Mouse (Mus musculus) small intestine, adult 2 months (tissue): ENCODE results near the gene 1700021F05Rik.

ENCODE experiments used
- CTCF ChIP-seq: fragments of 200-500 bp; IDR thresholded peaks from 2 replicates; pipeline ENCODE4 v1.5.1; 2012; ENCODE audit warnings: low read depth, mild to moderate bottlenecking, control low read depth, inconsistent platforms, low read length, moderate library complexity, mixed read lengths; ENCODE audit not compliant: insufficient replicate concordance, insufficient read length; ENCODE audit errors: extremely low read depth
- POLR2A ChIP-seq: fragments of 200-500 bp; IDR thresholded peaks from 2 replicates; pipeline ENCODE4 v1.6.1; 2012; ENCODE audit warnings: low read depth, mild to moderate bottlenecking, control low read depth, inconsistent platforms, low read length, moderate library complexity

DNA sequence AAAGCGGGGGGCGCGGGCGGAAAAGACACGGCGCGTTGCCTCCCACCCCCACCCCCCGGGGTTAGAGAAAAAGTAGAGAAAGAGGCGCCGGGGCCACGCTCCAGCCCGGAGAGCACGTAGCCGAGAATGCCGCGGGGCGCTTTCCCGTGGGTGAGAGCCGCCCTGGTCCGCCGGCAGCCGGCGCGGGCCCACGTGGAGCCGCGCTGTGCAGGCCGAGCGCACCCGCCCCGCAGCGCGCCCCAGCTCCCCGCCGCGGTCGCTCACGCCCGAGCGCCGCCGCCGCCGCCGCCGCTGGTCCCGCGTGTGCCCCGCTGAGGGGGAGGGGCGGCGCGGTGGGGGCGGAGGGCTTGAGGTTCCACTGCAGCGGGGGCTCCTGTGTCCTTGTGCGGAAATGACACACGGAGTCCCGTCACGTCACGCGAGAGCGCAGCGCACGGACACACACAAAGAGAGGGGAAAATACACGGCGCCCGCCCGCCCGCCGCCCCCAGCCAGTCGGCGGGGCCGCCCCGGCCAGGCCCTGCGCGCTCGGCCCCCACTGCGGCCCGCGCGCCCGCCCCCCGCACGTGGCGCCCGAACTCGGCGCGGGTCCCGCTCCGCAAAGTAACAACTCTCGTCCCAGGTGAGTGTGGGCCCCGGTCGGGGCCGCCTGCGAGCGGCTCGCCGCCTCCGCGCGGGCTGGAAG is 61.9 kb downstream of the 1700021F05Rik start, which contains the start of gene Bend3:
- TF ChIP-seq CTCF: no peak
- no peak for TF ChIP-seq POLR2A
